8 mouse cellular contexts compared by ENCODE assay signal in genomic region chr5:65415653-65416458, GRCm38 (mm10). TPM values are rescaled to one million over a fixed set of nuclear protein-coding genes. Genes with fewer than 3 reads are reported as not detected.
DNase-seq lines count a peak whose midpoint lies in the region; ATAC-seq and TF ChIP-seq lines count a peak whose summit lies in the region.

No protein-coding gene starts in this region.

- H3K4me3 ChIP-seq in heart, embryonic 11.5 days (ENCODE audit: low read depth, low read length), result peak overlapping the region; percentile 18
- no peak overlapping the region for H3K4me3 ChIP-seq in liver, adult 2 months (ENCODE audit: insufficient read depth, low read depth, low read length)
- H3K4me3 ChIP-seq in stomach, embryonic 16.5 days (replicated peaks; ENCODE audit: low read length), result no peak overlapping the region

- H3K27ac ChIP-seq in heart, embryonic 11.5 days (ENCODE audit: low read depth, low read length), result peak overlapping the region; percentile 99
- H3K27ac ChIP-seq in liver, adult 2 months (replicated peaks; ENCODE audit: insufficient read depth, low read depth, low read length), result 0 out of 2 replicates have a peak overlapping the region, but pooled peaks have one; percentile 5
- peak overlapping the region; percentile 89 for H3K27ac ChIP-seq in stomach, embryonic 16.5 days (ENCODE audit: low read length)

- WGBS in heart, embryonic 11.5 days (ENCODE audit: insufficient replicate concordance), result 9% methylated on average over 26 of the region's 26 CpGs
- 75% methylated on average over 26 of the region's 26 CpGs for WGBS in liver, adult 2 months
- WGBS in stomach, embryonic 16.5 days, result 21% methylated on average over 26 of the region's 26 CpGs

- H3K36me3 ChIP-seq in heart, embryonic 11.5 days (ENCODE audit: control insufficient read depth, insufficient read depth, low read length), result peaks cover 14% of the 10 kb centered on the region
- H3K36me3 ChIP-seq in liver, adult 2 months (ENCODE audit: control insufficient read depth, insufficient read depth, low read length), result peaks cover 66% of the 10 kb centered on the region
- peaks cover 13% of the 10 kb centered on the region; the same call in 1 of the 2 replicates for H3K36me3 ChIP-seq in stomach, embryonic 16.5 days (ENCODE audit: control insufficient read depth, insufficient read depth, low read length)

- ATAC-seq in heart, embryonic 11.5 days (replicated peaks; ENCODE audit: insufficient number of reproducible peaks, low FRiP score, low TSS enrichment), result peak; percentile 89
- peak; percentile 86 for ATAC-seq in stomach, embryonic 16.5 days (ENCODE audit: insufficient read depth, low FRiP score)

- peak overlapping the region; percentile 56 for H3K4me2 ChIP-seq in heart, embryonic 11.5 days
- no peak overlapping the region for H3K4me2 ChIP-seq in stomach, embryonic 16.5 days (ENCODE audit: low read depth, low read length)

- H3K79me2 ChIP-seq in liver, adult 2 months (ENCODE audit: control insufficient read depth, insufficient read depth, low read length), result no peaks in the 10 kb centered on the region

- peak overlapping the region; percentile 72 for H3K9ac ChIP-seq in heart, embryonic 11.5 days (ENCODE audit: low read depth, low read length)
- no peak overlapping the region; the same call in 1 of the 2 replicates for H3K9ac ChIP-seq in liver, adult 2 months (ENCODE audit: low read depth, low read length)
- H3K9ac ChIP-seq in stomach, embryonic 16.5 days (ENCODE audit: low read length), result peak overlapping the region; percentile 61

- H3K27me3 ChIP-seq in heart, embryonic 11.5 days (ENCODE audit: control insufficient read depth, insufficient read depth, low read length), result no peaks in the 10 kb centered on the region
- H3K27me3 ChIP-seq in liver, adult 2 months (ENCODE audit: control insufficient read depth, insufficient read depth, low read length), result no peaks in the 10 kb centered on the region
- H3K27me3 ChIP-seq in stomach, embryonic 16.5 days (ENCODE audit: control insufficient read depth, insufficient read depth, low read length), result no peaks in the 10 kb centered on the region

- DNase-seq in heart, adult 11 months, result peak; percentile 93
- DNase-seq in heart, adult 8-10 months (ENCODE audit: low spot score), result no peak
- peak; percentile 25 for DNase-seq in c-Kit-negative CD71-positive TER-119-positive erythroid progenitor cells, embryonic 14.5 days (ENCODE audit: low read depth, low spot score)
- DNase-seq in liver, adult 2 months (ENCODE audit: extremely low read depth, low read depth, low spot score), result no peak
- DNase-seq in gastrocnemius, adult 18-20 months (ENCODE audit: low spot score), result no peak
- DNase-seq in frontal cortex, postnatal 10 days (ENCODE audit: low spot score in 2 of 2), result no peak

- H3K9me3 ChIP-seq in heart, embryonic 11.5 days (replicated peaks; ENCODE audit: control insufficient read depth, low read length), result no peaks in the 10 kb centered on the region
- no peaks in the 10 kb centered on the region for H3K9me3 ChIP-seq in stomach, embryonic 16.5 days (replicated peaks; ENCODE audit: control insufficient read depth, low read length)

- TF ChIP-seq CTCF in liver, adult 2 months (IDR thresholded peaks at IDR 0.05; ENCODE audit: low read depth, low read length), result no peak

- peaks cover 24% of the 10 kb centered on the region for H3K4me1 ChIP-seq in heart, embryonic 11.5 days (ENCODE audit: control insufficient read depth, insufficient read depth, low read length)
- peaks cover 2% of the 10 kb centered on the region; the same call in 1 of the 2 replicates for H3K4me1 ChIP-seq in liver, adult 2 months (ENCODE audit: control insufficient read depth, insufficient read depth, low read length)
- H3K4me1 ChIP-seq in stomach, embryonic 16.5 days (ENCODE audit: control insufficient read depth, insufficient read depth, low read length), result peaks cover 14% of the 10 kb centered on the region

- TF ChIP-seq POLR2A in liver, adult 2 months (IDR thresholded peaks at IDR 0.05; ENCODE audit: extremely low read depth, insufficient read depth, low read length), result no peak

RNA-seq across cellular contexts. Expression of gene Ugdh, which starts 19.9 kb away (rescaled TPM):
- total RNA-seq in heart, adult 8-10 months (2022), result 10 to 100 TPM; 11.3 to 13.9 (median 12.7) TPM
- polyA plus RNA-seq in heart, embryonic 11.5 days (2014; fragmentation: Nextera tagmentation; extraction: Ambion mirVana), result 91.0 and 94.9 TPM in 2 replicates
- 118 and 169 TPM in 2 replicates for total RNA-seq in liver, adult 2 months (2014; rRNA removed)
- polyA plus RNA-seq in liver, adult 2 months (2012; rRNA removed), result 43.3 and 43.7 TPM in 2 replicates
- 184 and 191 TPM in 2 replicates for polyA plus RNA-seq in stomach, embryonic 16.5 days (2015; fragmentation: Nextera tagmentation; extraction: Ambion mirVana)
- 10 to 100 TPM in 1 of 2 experiments, 1 to 10 TPM in 1; 6.9 to 13.1 TPM for total RNA-seq in gastrocnemius, adult 18-20 months (2021)

RNA-seq across cellular contexts. Expression of gene Lias, which starts 24.6 kb away (rescaled TPM):
- total RNA-seq in heart, adult 8-10 months (2022), result 10 to 100 TPM; 48.0 to 56.8 (median 54.2) TPM
- 55.2 and 56.2 TPM in 2 replicates for polyA plus RNA-seq in heart, embryonic 11.5 days (2014; fragmentation: Nextera tagmentation; extraction: Ambion mirVana)
- 25.0 and 30.8 TPM in 2 replicates for total RNA-seq in liver, adult 2 months (2014; rRNA removed)
- 11.1 and 13.3 TPM in 2 replicates for polyA plus RNA-seq in liver, adult 2 months (2012; rRNA removed)
- 52.9 and 57.5 TPM in 2 replicates for polyA plus RNA-seq in stomach, embryonic 16.5 days (2015; fragmentation: Nextera tagmentation; extraction: Ambion mirVana)
- total RNA-seq in gastrocnemius, adult 18-20 months (2021), result 10 to 100 TPM; 44.5 to 51.0 TPM

RNA-seq across cellular contexts. Expression of gene Rpl9, which starts 24.6 kb away (rescaled TPM):
- 100 to 1,000 TPM; 607 to 701 (median 666) TPM for total RNA-seq in heart, adult 8-10 months (2022)
- 708 and 716 TPM in 2 replicates for polyA plus RNA-seq in heart, embryonic 11.5 days (2014; fragmentation: Nextera tagmentation; extraction: Ambion mirVana)
- 423 and 451 TPM in 2 replicates for total RNA-seq in liver, adult 2 months (2014; rRNA removed)
- polyA plus RNA-seq in liver, adult 2 months (2012; rRNA removed), result 91.1 and 95.8 TPM in 2 replicates
- 850 and 976 TPM in 2 replicates for polyA plus RNA-seq in stomach, embryonic 16.5 days (2015; fragmentation: Nextera tagmentation; extraction: Ambion mirVana)
- 100 to 1,000 TPM; 558 to 781 TPM for total RNA-seq in gastrocnemius, adult 18-20 months (2021)

Comparison
In these comparisons a context has a peak if more than half of its experiments do, and no peak if none do; other contexts are left out.
1. DNase-seq: peak in heart, adult 11 months (single experiment) and c-Kit-negative CD71-positive TER-119-positive erythroid progenitor cells, embryonic 14.5 days (single experiment); none in heart, adult 8-10 months (single experiment), liver, adult 2 months (single experiment), gastrocnemius, adult 18-20 months (single experiment) and frontal cortex, postnatal 10 days (0 of 2).
2. H3K27ac ChIP-seq: peak in every context shown above with its lines; median percentile 99 in heart, embryonic 11.5 days; 89 in stomach, embryonic 16.5 days; 5 in liver, adult 2 months.